Comparison of ENCODE assay signal across 8 mouse cellular contexts in genomic region chr4:67208406-67208805, GRCm38 (mm10).
DNase-seq lines count a peak whose midpoint lies in the region.

No protein-coding gene starts in this region.

- DNase-seq in adrenal gland, postnatal 4 days (ENCODE audit: low spot score in 2 of 2), result peak; percentile 72 to 96
- DNase-seq in frontal cortex, postnatal 14 days (ENCODE audit: low spot score in 2 of 2), result peak; percentile 60 to 63
- DNase-seq in heart, adult 9 months (ENCODE audit: low spot score in 2 of 2), result peak; percentile 10 to 15
- peak; percentile 33 to 34 for DNase-seq in kidney, postnatal 36 days
- peak; percentile 8 to 40 for DNase-seq in left cerebral cortex, adult 9 months (ENCODE audit: low spot score in 2 of 2)
- DNase-seq in ovary, adult 18-20 months (ENCODE audit: low spot score), result peak; percentile 49
- peak; percentile 88 for DNase-seq in testis, postnatal 10 days (ENCODE audit: low spot score)
- peak; percentile 15 to 67 for DNase-seq in urinary bladder, postnatal 36 days (ENCODE audit: low spot score in 2 of 2)

Comparison
In these comparisons a context has a peak if more than half of its experiments do, and no peak if none do; other contexts are left out.
1. Peak in every context shown above with its lines: DNase-seq.
2. DNase-seq: peak in every context shown above with its lines; median percentile 88 in testis, postnatal 10 days; 84 in adrenal gland, postnatal 4 days; 62 in frontal cortex, postnatal 14 days; 49 in ovary, adult 18-20 months; 41 in urinary bladder, postnatal 36 days; 34 in kidney, postnatal 36 days; 24 in left cerebral cortex, adult 9 months; 12 in heart, adult 9 months.